Mouse (Mus musculus) layer of hippocampus, postnatal 25 days (tissue): ENCODE data around the gene Zscan25. TPM values are rescaled to one million over a fixed set of nuclear protein-coding genes. Genes with fewer than 3 reads are reported as not detected.

Source experiments
- total RNA-seq, 2 experiments: library from RNA; stranded (reverse); gene quantifications; 2 replicates each; pipeline ENCODE4 v1.2.3; 2021

The Zscan25 gene
- total RNA-seq, 2 experiments from 2014 or later = 18.9 to 19.7 TPM

Other genes starting within 250 kb of the Zscan25 start
- gene Gm4871, start 247.7 kb upstream of the Zscan25 start, total RNA-seq = not detected
- gene 1700018F24Rik, start 237.5 kb upstream of the Zscan25 start, total RNA-seq = not detected
- 100 to 1,000 TPM; 257 to 274 TPM for gene Arpc1a, start 196.7 kb upstream of the Zscan25 start, total RNA-seq
- not detected for gene Kpna7, start 196.5 kb upstream of the Zscan25 start, total RNA-seq
- 10 to 100 TPM; 33.6 to 34.2 TPM for gene Arpc1b, start 166.3 kb upstream of the Zscan25 start, total RNA-seq
- 100 to 1,000 TPM in 1 of 2 experiments, 10 to 100 TPM in 1; 90.1 to 102 TPM for gene Pdap1, start 140.3 kb upstream of the Zscan25 start, total RNA-seq
- 10 to 100 TPM; 69.5 to 81.9 TPM for gene Bud31, start 140.1 kb upstream of the Zscan25 start, total RNA-seq
- gene Ptcd1, start 113.4 kb upstream of the Zscan25 start, total RNA-seq = 10 to 100 TPM; 20.0 to 21.9 TPM
- 10 to 100 TPM; 22.1 to 25.3 TPM for gene Cpsf4, start 113.3 kb upstream of the Zscan25 start, total RNA-seq
- gene Atp5j2, start 88.4 kb upstream of the Zscan25 start, total RNA-seq = 100 to 1,000 TPM; 264 to 268 TPM
- 10 to 100 TPM; 11.1 to 13.8 TPM for gene Zkscan14, start 78.6 kb upstream of the Zscan25 start, total RNA-seq
- gene Zkscan5, start 75.9 kb upstream of the Zscan25 start, total RNA-seq = 10 to 100 TPM; 11.8 to 12.5 TPM
- 10 to 100 TPM; 25.7 to 26.7 TPM for gene Zfp655, start 48.8 kb upstream of the Zscan25 start, total RNA-seq
- gene Cyp3a57, start 64.8 kb downstream of the Zscan25 start, total RNA-seq = not detected
- not detected for gene Cyp3a16, start 189.2 kb downstream of the Zscan25 start, total RNA-seq